Mouse (Mus musculus): ENCODE measurements around the gene Atp6v0a1.

DNA sequence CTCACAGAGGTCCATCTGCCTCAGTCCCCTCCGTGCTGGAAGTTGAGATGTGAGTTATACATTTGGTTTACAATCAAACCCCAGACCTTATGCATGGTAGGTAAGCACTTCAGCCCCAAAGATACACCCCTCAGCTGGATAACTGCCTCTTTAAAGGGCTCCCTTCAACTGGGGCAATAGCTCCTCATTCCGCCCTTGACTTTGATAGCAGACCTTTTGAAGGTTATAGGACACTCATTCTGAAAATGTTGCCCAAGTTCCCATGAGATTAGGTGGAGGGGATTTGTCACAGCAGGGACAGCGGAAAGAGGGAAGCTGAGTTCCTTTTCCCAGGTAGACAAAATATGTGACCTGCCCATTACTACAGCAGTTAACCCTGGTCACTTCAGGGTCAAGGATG is 28.0 kb upstream of the Atp6v0a1 start:
- TF ChIP-seq CTCF (IDR thresholded peaks at IDR 0.05; ENCODE audit: control insufficient read depth, insufficient read depth, insufficient read length) (no peak), FOSL1 (IDR thresholded peaks at IDR 0.05; ENCODE audit: insufficient read depth, low read length, poor library complexity, severe bottlenecking) (no peak), MYOD1 (IDR thresholded peaks at IDR 0.05; ENCODE audit: control insufficient read depth, insufficient read length, low read depth) (no peak), MAX (IDR thresholded peaks at IDR 0.05) (no peak)

Data from C2C12 (cell line).